13 mouse cellular contexts compared by ENCODE assay signal in genomic region chr13:113055826-113056225, GRCm38 (mm10). TPM values are rescaled to one million over a fixed set of nuclear protein-coding genes. Genes with fewer than 3 reads are reported as not detected.
DNase-seq lines count a peak whose midpoint lies in the region; ATAC-seq and TF ChIP-seq lines count a peak whose summit lies in the region.
"Had no signal": no experiment of that assay in that cellular context is flagged by ENCODE, and none has a peak within 500 bp of the region (broad histone marks: within the 10 kb centered on the region; RNA-seq: fewer than 3 reads in every experiment).

No protein-coding gene starts in this region.

- no peaks in the 10 kb centered on the region for H3K27me3 ChIP-seq in thymus, adult 2 months (ENCODE audit: control insufficient read depth, insufficient read depth, low read length)

- TF ChIP-seq CTCF in thymus, adult 2 months (IDR thresholded peaks at IDR 0.05; ENCODE audit: borderline replicate concordance, control insufficient read depth, extremely low read depth, insufficient read depth, low read length, poor library complexity), result no peak

- H3K4me3 ChIP-seq in thymus, adult 2 months (ENCODE audit: control insufficient read depth, insufficient read depth, low read length), result no peak overlapping the region

- peaks cover 4% of the 10 kb centered on the region for H3K4me1 ChIP-seq in thymus, adult 2 months (replicated peaks; ENCODE audit: control insufficient read depth, insufficient read depth, low read length)

- DNase-seq in frontal cortex, adult 2 months (ENCODE audit: extremely low spot score in 1 of 2, low spot score in 1 of 2), result no peak
- DNase-seq in layer of hippocampus, postnatal 10 days (ENCODE audit: low spot score in 2 of 2), result peak; percentile 22 to 34
- no peak for DNase-seq in layer of hippocampus, adult 9-10 months (ENCODE audit: low spot score)
- DNase-seq in thymus, adult 2 months, result peak; percentile 23
- DNase-seq in thymus, postnatal 25 days, result no peak
- no peak for DNase-seq in testis, postnatal 14 days (ENCODE audit: low spot score)
- DNase-seq in layer of hippocampus, postnatal 36 days, result no peak

- WGBS in thymus, adult 2 months, result 66% methylated on average over 8 of the region's 8 CpGs

- H3K27ac ChIP-seq in thymus, adult 2 months (ENCODE audit: control insufficient read depth, insufficient read depth, low read length), result no peak overlapping the region

- no peaks in the 10 kb centered on the region for H3K36me3 ChIP-seq in thymus, adult 2 months (ENCODE audit: control insufficient read depth, insufficient read depth, low read length)

- 0 out of 2 replicates have a peak, but pooled peaks have one; percentile 52 for ATAC-seq in frontal cortex, adult (ENCODE audit: low TSS enrichment)

- no peak for TF ChIP-seq POLR2A in thymus, adult 2 months (IDR thresholded peaks at IDR 0.05; ENCODE audit: control insufficient read depth, extremely low read depth, insufficient read depth, low read length, poor library complexity)

RNA-seq across cellular contexts. Expression of gene Gpx8, which starts 9.6 kb away (rescaled TPM):
- polyA plus RNA-seq in frontal cortex, adult 2 months (2012; rRNA removed), result 12.8 and 13.4 TPM in 2 replicates
- total RNA-seq in layer of hippocampus, postnatal 10 days (2021), result 10 to 100 TPM; 15.5 to 18.5 TPM
- 1.3 and 1.9 TPM in 2 replicates for polyA plus RNA-seq in thymus, adult 2 months (2012; rRNA removed)
- 10 to 100 TPM; 10.1 to 10.9 TPM for total RNA-seq in layer of hippocampus, postnatal 36 days (2021)

RNA-seq across cellular contexts. Expression of gene Cdc20b, which starts 20.9 kb away (rescaled TPM):
- polyA plus RNA-seq in frontal cortex, adult 2 months (2012; rRNA removed), result 0.06 and 0.19 TPM in 2 replicates
- under 1 TPM in 1 of 2 experiments, not detected in 1; 0.30 TPM for total RNA-seq in layer of hippocampus, postnatal 10 days (2021)
- 0.47 and 0.48 TPM in 2 replicates for polyA plus RNA-seq in thymus, adult 2 months (2012; rRNA removed)
- total RNA-seq in layer of hippocampus, postnatal 36 days (2021), result not detected
- total RNA-seq: common myeloid progenitor, adult 5-6 weeks; layer of hippocampus, adult 18-20 months had no signal
- polyA plus RNA-seq: liver, embryonic 16.5 days; neural tube, embryonic 11.5 days had no signal

RNA-seq across cellular contexts. Expression of gene Gzma, which starts 45.0 kb away (rescaled TPM):
- not detected in 2 replicates for polyA plus RNA-seq in frontal cortex, adult 2 months (2012; rRNA removed)
- total RNA-seq in layer of hippocampus, postnatal 10 days (2021), result not detected
- 15.8 and 19.4 TPM in 2 replicates for polyA plus RNA-seq in thymus, adult 2 months (2012; rRNA removed)
- total RNA-seq in layer of hippocampus, postnatal 36 days (2021), result not detected
- total RNA-seq: layer of hippocampus, adult 18-20 months had no signal
- polyA plus RNA-seq: C2C12; neural tube, embryonic 11.5 days had no signal

Comparison
In these comparisons a context has a peak if more than half of its experiments do, and no peak if none do; other contexts are left out.
1. DNase-seq: peak in layer of hippocampus, postnatal 10 days (2 of 2) and thymus, adult 2 months (single experiment); none in frontal cortex, adult 2 months (0 of 2), layer of hippocampus, adult 9-10 months (single experiment), thymus, postnatal 25 days (single experiment), testis, postnatal 14 days (single experiment) and layer of hippocampus, postnatal 36 days (0 of 2).